Mouse (Mus musculus) liver, embryonic 13.5 days (tissue): ENCODE measurements around the gene Tssk3. TPM values are rescaled to one million over a fixed set of nuclear protein-coding genes. Genes with fewer than 3 reads are reported as not detected.
"Not testable (repeated sequence)": the region's sequence is repeated elsewhere in the genome, so short reads cannot be mapped to it uniquely, and the experiment has no call there.

Source experiments
- ATAC-seq: fragments of 200-750 bp; cut with Nextera tagmentation; 2 replicates; pipeline ENCODE4 v1.8.0; 2017; ENCODE audit warnings: low read depth, mild to moderate bottlenecking, moderate number of reproducible peaks, moderate library complexity
- DNase-seq: peaks from one replicate; pipeline ENCODE4 v3.0.0; 2022
- H3K27ac ChIP-seq: fragments of 300-500 bp; sonication (generic); 2 replicates; pipeline ENCODE4 v1.5.1; 2015; ENCODE audit warnings: moderate library complexity, mild to moderate bottlenecking, inconsistent platforms
- H3K27me3 ChIP-seq: fragments of 300-500 bp; sonication (generic); 2 replicates; pipeline ENCODE4 v1.6.1; 2015; ENCODE audit warnings: mild to moderate bottlenecking, inconsistent platforms
- H3K36me3 ChIP-seq: fragments of 300-500 bp; sonication (generic); 2 replicates; pipeline ENCODE4 v1.6.1; 2015; ENCODE audit warnings: mild to moderate bottlenecking, inconsistent platforms
- H3K4me1 ChIP-seq: fragments of 300-500 bp; sonication (generic); replicated peaks from 2 replicates; pipeline ENCODE4 v1.6.1; 2015; ENCODE audit warnings: inconsistent platforms
- H3K4me2 ChIP-seq: fragments of 300-500 bp; sonication (generic); 2 replicates; pipeline ENCODE4 v1.6.1; 2015; ENCODE audit warnings: inconsistent platforms, mild to moderate bottlenecking, moderate library complexity
- H3K4me3 ChIP-seq: fragments of 300-500 bp; sonication (generic); replicated peaks from 2 replicates; pipeline ENCODE4 v1.5.1; 2015; ENCODE audit warnings: mild to moderate bottlenecking, inconsistent platforms
- H3K9ac ChIP-seq: fragments of 300-500 bp; sonication (generic); 2 replicates; pipeline ENCODE4 v1.6.1; 2015; ENCODE audit warnings: mild to moderate bottlenecking, inconsistent platforms
- H3K9me3 ChIP-seq: fragments of 300-500 bp; sonication (generic); replicated peaks from 2 replicates; pipeline ENCODE4 v1.6.1; 2016; ENCODE audit warnings: inconsistent platforms
- WGBS: fragments of 180-500 bp; shearing (Covaris S2); methylation state at CpG from one replicate; pipeline ENCODE4 v1.1.7; 2015; ENCODE audit not compliant: insufficient replicate concordance; 5-methylcytosine and 5-hydroxymethylcytosine counted together
- polyA plus RNA-seq: library from polyadenylated mRNA; unstranded; fragments of >200 nt; fragmentation: Nextera tagmentation; extraction: Ambion mirVana; gene quantifications from 2 replicates; pipeline ENCODE4 v1.2.1, GENCODE M21; 2015

The Tssk3 gene
- 0.07 TPM in 1 of 2 replicates, not detected in the other for polyA plus RNA-seq

- Histone ChIP-seq H3K27ac (no peak within 1 kb of the TSS), H3K9ac (peak within 1 kb of the TSS; percentile 39; the same call in 1 of the 2 replicates), H3K4me2 (peak within 1 kb of the TSS; percentile 62), H3K27me3 (peaks cover 40% of the 10 kb centered on the region), H3K9me3 (no peaks in the 10 kb centered on the region), H3K4me3 (peak within 1 kb of the TSS; percentile 31), H3K36me3 (peaks cover 34% of the 10 kb centered on the region), H3K4me1 (peaks cover 31% of the 10 kb centered on the region)
- ATAC-seq (peak; percentile 47), DNase-seq (no peak)
- 12% methylated on average over 70 of the region's 70 CpGs for WGBS
Measured at GRCm38 (mm10) chr4:129490972-129491880, at the start of gene Tssk3, which contains the start of gene Fam229a. Gene Tssk3, minus strand, starts transcription at chr4:129491022. Gene Fam229a, plus strand, starts transcription at chr4:129491190.

DNA sequence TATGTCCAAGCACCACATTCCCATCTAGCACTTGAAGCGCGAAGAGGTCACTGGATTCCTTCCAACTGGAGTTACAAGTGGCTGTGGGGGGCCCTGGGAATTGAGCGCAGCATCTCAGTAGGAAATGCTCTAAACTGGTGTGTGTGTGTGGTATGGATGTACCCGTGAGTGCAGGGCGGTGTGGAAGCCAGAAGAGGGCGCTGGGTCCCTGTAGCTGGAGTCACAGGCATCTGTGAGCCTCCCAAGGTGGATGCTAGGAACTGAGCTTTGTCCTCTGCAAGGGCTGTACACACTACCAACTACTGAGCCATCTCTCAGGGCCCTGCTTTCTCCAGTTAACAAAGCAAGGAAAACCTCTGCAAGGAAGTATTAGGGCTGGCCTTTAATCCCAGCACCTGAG, 49.2 kb upstream of the Tssk3 start:
- DNase-seq (peak; percentile 44), ATAC-seq (no peak)
- Histone ChIP-seq H3K27me3 (no peaks in the 10 kb centered on the region), H3K4me3 (0 out of 2 replicates have a peak overlapping the region, but pooled peaks have one; percentile 0), H3K9me3 (no peaks in the 10 kb centered on the region), H3K36me3 (peaks cover 46% of the 10 kb centered on the region), H3K4me2 (no peak overlapping the region), H3K4me1 (peaks cover 55% of the 10 kb centered on the region), H3K9ac (no peak overlapping the region), H3K27ac (no peak overlapping the region)
- 87% methylated on average over 6 of the region's 6 CpGs for WGBS

DNA sequence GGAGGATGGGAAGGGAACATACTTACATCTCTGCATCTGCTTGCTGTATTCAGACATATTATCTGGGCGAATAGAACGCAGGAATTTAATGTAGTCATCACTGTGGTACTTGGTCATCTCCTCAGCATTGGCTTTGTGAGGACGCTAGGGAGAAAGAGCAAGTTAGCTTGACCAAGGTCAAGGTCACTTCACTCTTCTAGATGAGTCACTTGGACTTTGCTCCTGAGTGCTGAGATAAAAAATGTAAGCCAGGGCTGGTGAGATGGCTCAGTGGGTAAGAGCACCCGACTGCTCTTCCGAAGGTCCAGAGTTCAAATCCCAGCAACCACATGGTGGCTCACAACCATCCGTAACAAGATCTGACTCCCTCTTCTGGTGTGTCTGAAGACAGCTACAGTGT, 38.1 kb upstream of the Tssk3 start:
- not testable (repeated sequence) for ATAC-seq, H3K9me3 ChIP-seq, H3K4me1 ChIP-seq, H3K9ac ChIP-seq, H3K4me2 ChIP-seq, DNase-seq, H3K27ac ChIP-seq, H3K4me3 ChIP-seq, H3K27me3 ChIP-seq
- H3K36me3 ChIP-seq: peaks cover 90% of the 10 kb centered on the region
- 86% methylated on average over 6 of the region's 6 CpGs for WGBS

GRCm38 (mm10) chr4:129525889-129526288, 35.1 kb upstream of the Tssk3 start:
- 84% methylated on average over 3 of the region's 3 CpGs for WGBS
- H3K36me3 ChIP-seq: peaks cover 92% of the 10 kb centered on the region
- DNase-seq: no peak
- no peak overlapping the region for H3K4me3 ChIP-seq
- ATAC-seq: no peak
- no peaks in the 10 kb centered on the region for H3K27me3 ChIP-seq
- no peak overlapping the region for H3K4me2 ChIP-seq
- H3K27ac ChIP-seq: no peak overlapping the region
- H3K9me3 ChIP-seq: no peaks in the 10 kb centered on the region
- 0 out of 2 replicates have a peak, but pooled peaks cover 7% of the 10 kb centered on the region for H3K4me1 ChIP-seq
- no peak overlapping the region for H3K9ac ChIP-seq

DNA sequence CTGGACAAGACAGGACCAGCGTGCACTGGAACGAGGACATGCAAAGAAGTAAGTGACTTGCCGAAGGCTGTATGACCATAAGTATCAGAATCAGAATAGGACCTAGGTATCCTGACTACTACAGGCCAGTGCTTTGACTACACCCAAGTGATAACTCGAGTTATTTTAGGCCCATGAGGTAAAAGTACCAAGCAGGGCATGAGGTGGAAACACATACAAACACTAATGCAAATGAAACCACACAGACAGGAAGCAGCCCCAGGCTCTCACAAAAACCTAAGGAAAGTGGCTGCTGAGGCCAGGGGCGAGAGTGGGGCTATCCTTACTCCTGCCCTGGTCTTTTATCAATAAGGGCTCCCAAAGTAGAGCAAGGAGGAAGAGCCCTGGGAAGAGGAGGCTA, 34.5 kb upstream of the Tssk3 start:
- no peaks in the 10 kb centered on the region for H3K9me3 ChIP-seq
- 83% methylated on average over 5 of the region's 5 CpGs for WGBS
- 0 out of 2 replicates have a peak, but pooled peaks cover 7% of the 10 kb centered on the region for H3K4me1 ChIP-seq
- H3K27ac ChIP-seq: no peak overlapping the region
- H3K36me3 ChIP-seq: peaks cover 91% of the 10 kb centered on the region
- H3K4me2 ChIP-seq: no peak overlapping the region
- H3K4me3 ChIP-seq: no peak overlapping the region
- no peak for ATAC-seq
- no peak overlapping the region for H3K9ac ChIP-seq
- DNase-seq: no peak
- H3K27me3 ChIP-seq: no peaks in the 10 kb centered on the region

DNA sequence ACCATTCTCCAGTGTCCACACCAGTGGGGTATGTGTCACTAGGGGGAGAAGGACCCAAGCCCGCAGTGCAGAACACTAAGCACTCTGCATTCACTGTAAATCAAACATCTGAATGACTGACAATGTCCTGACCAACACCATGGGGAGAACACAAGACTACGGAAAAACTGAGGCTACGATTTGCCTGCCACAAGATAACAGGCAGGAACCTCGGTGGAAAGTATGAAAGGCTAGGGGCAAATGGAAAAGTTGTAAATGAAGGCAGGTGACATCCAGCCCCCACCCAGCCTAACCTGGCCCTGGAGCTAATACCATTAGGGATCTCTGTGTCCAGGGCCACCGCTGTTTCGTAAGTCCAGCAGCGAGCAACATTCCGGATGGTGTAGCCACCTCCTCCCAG, 27.7 kb upstream of the Tssk3 start:
- H3K36me3 ChIP-seq: peaks cover 81% of the 10 kb centered on the region

GRCm38 (mm10) chr4:129516925-129517324, 26.1 kb upstream of the Tssk3 start:
- H3K36me3 ChIP-seq: peaks cover 65% of the 10 kb centered on the region
- no peak overlapping the region for H3K4me2 ChIP-seq

More for the DNA sequence above, 27.7 kb upstream of the Tssk3 start:
- no peak for DNase-seq
- Histone ChIP-seq H3K4me2 (no peak overlapping the region), H3K27me3 (peaks cover 10% of the 10 kb centered on the region), H3K9me3 (no peaks in the 10 kb centered on the region), H3K27ac (no peak overlapping the region), H3K9ac (no peak overlapping the region), H3K4me1 (peaks cover 26% of the 10 kb centered on the region), H3K4me3 (no peak overlapping the region)
- WGBS: 89% methylated on average over 8 of the region's 8 CpGs
- no peak for ATAC-seq

GRCm38 (mm10) chr4:129514300-129514898, 23.6 kb upstream of the Tssk3 start:
- H3K36me3 ChIP-seq: peaks cover 41% of the 10 kb centered on the region
- H3K4me1 ChIP-seq: peaks cover 33% of the 10 kb centered on the region
- peak overlapping the region; percentile 83 for H3K9ac ChIP-seq
- WGBS: 3% methylated on average over 34 of the region's 35 CpGs
- DNase-seq: no peak
- no peaks in the 10 kb centered on the region for H3K9me3 ChIP-seq
- H3K27me3 ChIP-seq: peaks cover 40% of the 10 kb centered on the region
- H3K27ac ChIP-seq: peak overlapping the region; percentile 73
- H3K4me2 ChIP-seq: peak overlapping the region; percentile 98
- H3K4me3 ChIP-seq: peak overlapping the region; percentile 72
- peak; percentile 63 for ATAC-seq

More at GRCm38 (mm10) chr4:129516925-129517324, 26.1 kb upstream of the Tssk3 start:
- ATAC-seq: no peak
- Histone ChIP-seq H3K4me3 (no peak overlapping the region), H3K9ac (no peak overlapping the region), H3K27me3 (peaks cover 26% of the 10 kb centered on the region), H3K4me1 (peaks cover 33% of the 10 kb centered on the region), H3K27ac (no peak overlapping the region; the same call in 1 of the 2 replicates), H3K9me3 (no peaks in the 10 kb centered on the region)
- no peak for DNase-seq
- 65% methylated on average over 2 of the region's 2 CpGs for WGBS

GRCm38 (mm10) chr4:129513891-129514290, 23.1 kb upstream of the Tssk3 start:
- peaks cover 37% of the 10 kb centered on the region for H3K36me3 ChIP-seq
- peaks cover 42% of the 10 kb centered on the region for H3K27me3 ChIP-seq
- H3K4me3 ChIP-seq: peak overlapping the region; percentile 72
- H3K4me2 ChIP-seq: peak overlapping the region; percentile 98
- H3K27ac ChIP-seq: peak overlapping the region; percentile 73
- under 1% methylated on average over 44 of the region's 57 CpGs for WGBS
- no peak for DNase-seq
- H3K4me1 ChIP-seq: peaks cover 37% of the 10 kb centered on the region
- peak; percentile 43 for ATAC-seq
- peak overlapping the region; percentile 83 for H3K9ac ChIP-seq
- no peaks in the 10 kb centered on the region for H3K9me3 ChIP-seq

DNA sequence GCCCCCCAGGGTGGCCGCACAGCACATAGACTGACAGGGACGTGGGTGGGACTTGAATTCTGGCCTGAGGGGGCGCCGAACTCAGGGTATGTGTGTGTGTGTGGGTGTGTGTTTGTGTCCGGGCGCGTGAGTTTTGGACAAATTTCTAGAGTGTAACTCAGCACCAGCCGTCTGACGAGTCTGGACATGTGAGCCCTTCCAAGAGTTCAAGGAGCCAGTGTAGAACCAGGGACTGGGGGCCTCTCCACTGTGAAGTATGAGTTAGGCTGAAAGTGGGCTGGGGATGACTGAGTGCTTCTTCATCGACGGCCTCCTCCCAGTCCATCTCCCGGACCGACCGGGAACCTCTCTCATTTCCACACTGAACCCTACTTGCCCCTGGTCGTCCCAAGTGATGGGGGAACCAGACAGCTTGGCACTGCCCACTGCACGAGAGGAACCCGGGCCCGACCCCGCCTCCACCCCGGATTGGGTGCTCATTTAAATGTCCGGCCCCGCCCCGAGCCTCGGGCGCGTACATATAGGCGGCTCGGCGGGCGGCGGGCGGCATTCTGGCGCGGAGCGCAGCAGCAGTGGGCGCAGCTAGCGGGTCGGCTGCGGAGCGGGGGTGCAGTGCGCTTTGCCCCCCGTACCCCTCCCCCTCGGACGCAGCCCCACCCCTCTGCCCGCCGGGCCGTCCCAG, 22.4 kb upstream of the Tssk3 start, which contains the start of gene Marcksl1:
TSS of gene Marcksl1 (plus strand) at position 496 of the 682 bp plus-strand sequence.
- H3K27ac ChIP-seq: peak within 1 kb of the TSS; percentile 73
- H3K4me2 ChIP-seq: peak within 1 kb of the TSS; percentile 98
- peak; percentile 75 for DNase-seq
- peak within 1 kb of the TSS; percentile 72 for H3K4me3 ChIP-seq
- H3K9ac ChIP-seq: peak within 1 kb of the TSS; percentile 83
- peaks cover 38% of the 10 kb centered on the region for H3K4me1 ChIP-seq
- ATAC-seq: peak; percentile 76
- WGBS: 7% methylated on average over 47 of the region's 47 CpGs
- H3K27me3 ChIP-seq: peaks cover 44% of the 10 kb centered on the region
- H3K36me3 ChIP-seq: peaks cover 31% of the 10 kb centered on the region
- H3K9me3 ChIP-seq: no peaks in the 10 kb centered on the region
